Mouse (Mus musculus): Measurements from ENCODE around the gene Gm10842. TPM values are rescaled to one million over a fixed set of nuclear protein-coding genes. Genes with fewer than 3 reads are reported as not detected.
"Not testable (repeated sequence)": the region's sequence is repeated elsewhere in the genome, so short reads cannot be mapped to it uniquely, and the experiment has no call there.

Gene Gm10842
- not detected in 2 replicates for polyA plus RNA-seq (2014; fragmentation: Nextera tagmentation; extraction: Ambion mirVana)

DNA sequence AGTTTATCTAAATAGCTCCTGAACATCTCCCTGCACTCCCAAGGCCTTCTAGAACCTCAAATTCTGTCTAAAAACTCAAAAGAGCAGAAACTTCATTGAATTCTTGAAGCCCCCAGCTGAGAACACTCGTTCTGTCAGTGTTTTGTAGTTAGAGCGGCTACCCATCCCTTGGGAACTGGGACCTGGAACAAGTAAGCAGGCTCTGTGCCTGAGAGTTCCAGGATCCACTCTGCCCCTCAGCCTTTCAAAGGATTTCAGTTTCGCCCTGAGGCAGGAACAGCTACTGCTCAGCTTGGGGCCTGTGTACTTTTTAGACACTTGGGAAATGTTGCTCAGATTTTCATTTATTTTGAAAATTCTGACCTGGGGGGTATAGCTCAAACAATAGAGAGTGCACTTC, at the start of gene Gm10842:
TSS of gene Gm10842 (plus strand) at position 301 of the 400 bp plus-strand sequence.
- Histone ChIP-seq H3K9me3 (replicated peaks; ENCODE audit: control insufficient read depth, low read length) (no peaks in the 10 kb centered on the region), H3K4me1 (ENCODE audit: control insufficient read depth, insufficient read depth, low read length) (no peaks in the 10 kb centered on the region; the same call in 1 of the 2 replicates), H3K36me3 (ENCODE audit: control insufficient read depth, insufficient read depth, low read length) (no peaks in the 10 kb centered on the region), H3K9ac (ENCODE audit: low read depth, low read length) (no peak within 1 kb of the TSS), H3K4me3 (ENCODE audit: low read depth, low read length) (no peak within 1 kb of the TSS), H3K27ac (ENCODE audit: low read depth, low read length) (no peak within 1 kb of the TSS), H3K27me3 (ENCODE audit: control insufficient read depth, insufficient read depth, low read length) (no peaks in the 10 kb centered on the region), H3K4me2 (no peak within 1 kb of the TSS)
- no peak for ATAC-seq (replicated peaks; ENCODE audit: insufficient number of reproducible peaks, low FRiP score, low TSS enrichment)
- 75% methylated on average over 3 of the region's 3 CpGs for WGBS (ENCODE audit: insufficient replicate concordance)

DNA sequence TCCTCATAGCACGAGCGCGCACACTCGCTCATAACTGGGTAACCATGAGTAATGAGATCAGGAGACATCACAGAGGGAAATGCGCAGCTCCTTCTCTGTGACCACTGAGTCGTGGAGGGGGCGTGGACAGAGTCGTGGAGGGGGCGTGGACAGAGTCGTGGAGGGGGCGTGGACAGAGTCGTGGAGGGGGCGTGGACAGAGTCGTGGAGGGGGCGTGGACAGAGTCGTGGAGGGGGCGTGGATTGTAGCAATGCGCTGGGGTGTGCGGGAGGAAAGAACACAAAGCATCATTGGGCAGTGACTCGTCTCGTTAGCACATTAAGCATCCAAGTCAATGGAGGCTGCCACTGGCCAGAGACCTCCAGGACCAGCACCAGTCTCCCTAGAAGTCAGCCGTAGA, 34.2 kb upstream of the Gm10842 start:
- not testable (repeated sequence) for H3K27ac ChIP-seq (ENCODE audit: low read depth, low read length); H3K27me3 ChIP-seq (ENCODE audit: control insufficient read depth, insufficient read depth, low read length); H3K4me3 ChIP-seq (ENCODE audit: low read depth, low read length); ATAC-seq (replicated peaks; ENCODE audit: insufficient number of reproducible peaks, low FRiP score, low TSS enrichment); H3K9me3 ChIP-seq (replicated peaks; ENCODE audit: control insufficient read depth, low read length); H3K4me1 ChIP-seq (ENCODE audit: control insufficient read depth, insufficient read depth, low read length); H3K9ac ChIP-seq (ENCODE audit: low read depth, low read length); H3K4me2 ChIP-seq; H3K36me3 ChIP-seq (ENCODE audit: control insufficient read depth, insufficient read depth, low read length)
- WGBS (ENCODE audit: insufficient replicate concordance): 68% methylated on average over 22 of the region's 22 CpGs

DNA sequence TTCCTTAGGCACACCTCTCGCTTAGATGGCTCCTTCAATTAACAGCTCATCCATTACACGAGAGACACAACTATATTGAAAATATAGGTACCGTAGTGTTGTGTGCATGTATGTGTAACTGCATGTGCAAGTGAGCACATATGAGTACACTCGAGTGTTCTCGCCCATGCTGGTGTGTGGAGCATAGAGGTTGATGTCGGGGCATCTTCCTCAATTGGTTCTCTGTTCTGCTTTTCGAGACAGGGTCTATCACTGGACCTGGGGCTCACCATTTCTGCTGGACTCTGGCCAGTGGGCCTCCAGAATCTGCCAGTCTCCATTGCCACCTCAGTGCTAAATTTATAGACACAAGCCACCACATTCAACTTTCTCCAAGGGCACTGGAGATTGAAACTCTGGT, 28.9 kb upstream of the Gm10842 start:
- H3K4me1 ChIP-seq (ENCODE audit: control insufficient read depth, insufficient read depth, low read length): no peaks in the 10 kb centered on the region
- no peaks in the 10 kb centered on the region for H3K9me3 ChIP-seq (replicated peaks; ENCODE audit: control insufficient read depth, low read length)
- H3K36me3 ChIP-seq (ENCODE audit: control insufficient read depth, insufficient read depth, low read length): no peaks in the 10 kb centered on the region
- H3K4me2 ChIP-seq: no peak overlapping the region
- ATAC-seq (replicated peaks; ENCODE audit: insufficient number of reproducible peaks, low FRiP score, low TSS enrichment): no peak
- H3K27me3 ChIP-seq (ENCODE audit: control insufficient read depth, insufficient read depth, low read length): no peaks in the 10 kb centered on the region
- H3K27ac ChIP-seq (ENCODE audit: low read depth, low read length): no peak overlapping the region
- H3K9ac ChIP-seq (ENCODE audit: low read depth, low read length): no peak overlapping the region
- WGBS (ENCODE audit: insufficient replicate concordance): 81% methylated on average over 7 of the region's 7 CpGs
- no peak overlapping the region for H3K4me3 ChIP-seq (ENCODE audit: low read depth, low read length)

DNA sequence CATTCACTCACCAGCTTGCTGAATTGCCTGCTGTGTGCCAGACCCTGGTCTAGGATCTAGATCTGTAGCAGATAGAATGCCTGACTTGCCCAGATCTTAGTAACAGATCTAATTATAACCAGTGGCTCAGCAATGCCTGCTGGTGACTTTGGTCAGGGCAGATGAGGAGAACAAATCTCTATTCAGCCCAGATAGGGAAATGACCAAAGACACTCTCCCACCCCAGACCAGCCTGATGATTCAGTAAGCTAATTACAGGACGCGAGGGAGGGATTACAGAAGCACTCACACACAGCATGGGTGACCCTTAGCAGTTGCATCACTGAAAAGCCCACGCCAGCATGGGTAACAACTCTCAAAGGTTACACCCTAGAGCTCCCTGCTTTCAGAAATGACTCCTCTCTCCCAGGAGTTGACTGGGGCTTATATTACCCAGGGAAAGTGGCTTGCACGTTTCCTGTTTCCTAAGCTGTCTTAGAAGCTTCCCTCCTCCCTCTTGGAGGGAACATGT, 26.1 kb upstream of the Gm10842 start:
- H3K9ac ChIP-seq (ENCODE audit: low read depth, low read length): no peak overlapping the region
- no peak overlapping the region for H3K27ac ChIP-seq (ENCODE audit: low read depth, low read length)
- no peak overlapping the region for H3K4me2 ChIP-seq
- H3K4me1 ChIP-seq (ENCODE audit: control insufficient read depth, insufficient read depth, low read length): no peaks in the 10 kb centered on the region
- no peak overlapping the region for H3K4me3 ChIP-seq (ENCODE audit: low read depth, low read length)
- WGBS (ENCODE audit: insufficient replicate concordance): 23% methylated on average over 4 of the region's 4 CpGs
- H3K27me3 ChIP-seq (ENCODE audit: control insufficient read depth, insufficient read depth, low read length): no peaks in the 10 kb centered on the region
- ATAC-seq (replicated peaks; ENCODE audit: insufficient number of reproducible peaks, low FRiP score, low TSS enrichment): no peak
- no peaks in the 10 kb centered on the region for H3K9me3 ChIP-seq (replicated peaks; ENCODE audit: control insufficient read depth, low read length)
- H3K36me3 ChIP-seq (ENCODE audit: control insufficient read depth, insufficient read depth, low read length): no peaks in the 10 kb centered on the region

DNA sequence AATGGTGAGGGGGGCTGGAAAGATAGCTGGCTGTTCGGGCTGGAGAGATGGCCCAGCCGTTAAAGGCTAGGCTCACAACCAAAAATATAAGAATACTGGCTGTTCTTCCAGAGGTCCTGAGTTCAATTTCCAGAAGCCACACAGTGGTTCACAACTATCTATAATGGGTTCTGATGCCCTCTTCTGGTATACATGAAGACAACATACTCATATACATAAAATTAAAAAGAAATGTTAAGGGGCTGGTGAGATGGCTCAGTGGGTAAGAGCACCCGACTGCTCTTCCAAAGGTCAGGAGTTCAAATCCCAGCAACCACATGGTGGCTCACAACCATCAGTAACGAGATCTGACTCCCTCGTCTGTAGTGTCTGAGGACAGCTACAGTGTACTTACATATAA, 24.9 kb upstream of the Gm10842 start:
- not testable (repeated sequence) for H3K36me3 ChIP-seq (ENCODE audit: control insufficient read depth, insufficient read depth, low read length); H3K9ac ChIP-seq (ENCODE audit: low read depth, low read length); H3K4me3 ChIP-seq (ENCODE audit: low read depth, low read length); H3K9me3 ChIP-seq (replicated peaks; ENCODE audit: control insufficient read depth, low read length); H3K4me1 ChIP-seq (ENCODE audit: control insufficient read depth, insufficient read depth, low read length); H3K4me2 ChIP-seq; H3K27ac ChIP-seq (ENCODE audit: low read depth, low read length); ATAC-seq (replicated peaks; ENCODE audit: insufficient number of reproducible peaks, low FRiP score, low TSS enrichment); H3K27me3 ChIP-seq (ENCODE audit: control insufficient read depth, insufficient read depth, low read length)
- WGBS (ENCODE audit: insufficient replicate concordance): 76% methylated on average over 5 of the region's 5 CpGs

DNA sequence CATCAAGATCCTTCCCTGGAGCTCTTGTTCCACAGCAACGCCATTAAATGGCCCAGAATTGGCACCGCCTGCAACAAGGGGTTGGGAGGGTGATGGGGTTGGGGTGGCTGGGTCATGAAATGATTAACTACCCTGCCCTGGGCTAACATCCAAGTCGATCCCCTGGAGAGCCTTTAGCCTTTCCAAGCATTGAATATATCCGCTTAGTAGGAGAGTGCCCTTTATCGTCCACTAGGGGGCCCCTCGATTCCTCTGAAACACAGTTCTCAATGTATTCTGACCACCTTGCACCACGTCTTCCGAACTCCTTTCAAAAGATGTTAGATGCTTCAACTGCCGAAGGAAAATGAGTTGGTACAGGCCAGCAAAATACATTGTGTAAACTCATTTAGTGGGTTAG, 22.7 kb upstream of the Gm10842 start:
- no peaks in the 10 kb centered on the region for H3K27me3 ChIP-seq (ENCODE audit: control insufficient read depth, insufficient read depth, low read length)
- H3K9ac ChIP-seq (ENCODE audit: low read depth, low read length): no peak overlapping the region
- no peak overlapping the region for H3K4me3 ChIP-seq (ENCODE audit: low read depth, low read length)
- ATAC-seq (replicated peaks; ENCODE audit: insufficient number of reproducible peaks, low FRiP score, low TSS enrichment): no peak
- no peak overlapping the region for H3K27ac ChIP-seq (ENCODE audit: low read depth, low read length)
- H3K36me3 ChIP-seq (ENCODE audit: control insufficient read depth, insufficient read depth, low read length): no peaks in the 10 kb centered on the region
- H3K4me2 ChIP-seq: no peak overlapping the region
- peaks cover 8% of the 10 kb centered on the region for H3K4me1 ChIP-seq (ENCODE audit: control insufficient read depth, insufficient read depth, low read length)
- H3K9me3 ChIP-seq (replicated peaks; ENCODE audit: control insufficient read depth, low read length): no peaks in the 10 kb centered on the region
- 9% methylated on average over 9 of the region's 9 CpGs for WGBS (ENCODE audit: insufficient replicate concordance)

DNA sequence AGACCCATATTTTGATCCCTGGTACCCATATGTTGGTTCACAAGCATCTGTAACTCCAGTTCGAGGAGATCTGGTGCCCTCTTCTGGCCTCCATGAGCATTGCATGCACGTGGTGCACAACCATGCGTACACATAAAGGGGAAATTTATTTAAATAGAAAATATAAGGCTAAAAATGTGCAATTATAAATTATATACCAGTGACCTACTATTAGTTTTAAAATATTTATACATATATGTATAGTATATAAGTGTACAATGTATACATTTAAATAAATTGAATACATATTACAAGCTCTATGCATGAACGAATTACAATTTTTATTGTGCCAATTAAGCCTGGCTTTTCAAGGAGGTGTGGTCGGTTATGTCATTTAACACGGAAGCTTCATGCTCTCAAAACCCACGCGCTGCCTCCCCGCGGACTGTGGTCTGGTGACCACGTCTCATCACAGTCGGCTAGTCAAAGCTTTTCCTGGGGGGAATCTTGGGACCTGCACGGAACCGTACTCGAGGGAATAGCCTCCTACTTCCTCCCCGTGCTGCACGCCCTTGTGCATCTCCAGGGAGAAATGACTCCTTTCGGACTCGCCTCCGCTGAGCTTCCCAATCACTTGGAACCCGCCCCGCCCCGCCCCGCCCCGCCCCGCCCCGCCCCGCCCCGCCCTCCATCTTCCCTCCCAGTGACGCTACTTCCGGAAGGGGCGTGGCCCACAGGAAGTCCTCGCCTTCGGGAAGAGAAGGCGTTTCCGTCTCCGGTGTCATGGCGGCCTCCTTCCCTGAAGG, 20.8 kb upstream of the Gm10842 start, which contains the start of gene Mettl2:
TSS of gene Mettl2 (plus strand) at position 691 of the 785 bp plus-strand sequence.
- Histone ChIP-seq H3K9ac (ENCODE audit: low read depth, low read length) (peak within 1 kb of the TSS; percentile 82), H3K27ac (ENCODE audit: low read depth, low read length) (peak within 1 kb of the TSS; percentile 35; the same call in 1 of the 2 replicates), H3K27me3 (ENCODE audit: control insufficient read depth, insufficient read depth, low read length) (no peaks in the 10 kb centered on the region), H3K4me2 (peak within 1 kb of the TSS; percentile 97), H3K4me3 (ENCODE audit: low read depth, low read length) (peak within 1 kb of the TSS; percentile 98), H3K9me3 (replicated peaks; ENCODE audit: control insufficient read depth, low read length) (no peaks in the 10 kb centered on the region), H3K36me3 (ENCODE audit: control insufficient read depth, insufficient read depth, low read length) (no peaks in the 10 kb centered on the region; the same call in 1 of the 2 replicates), H3K4me1 (ENCODE audit: control insufficient read depth, insufficient read depth, low read length) (peaks cover 8% of the 10 kb centered on the region)
- under 1% methylated on average over 31 of the region's 38 CpGs for WGBS (ENCODE audit: insufficient replicate concordance)
- peak; percentile 85 for ATAC-seq (replicated peaks; ENCODE audit: insufficient number of reproducible peaks, low FRiP score, low TSS enrichment)

DNA sequence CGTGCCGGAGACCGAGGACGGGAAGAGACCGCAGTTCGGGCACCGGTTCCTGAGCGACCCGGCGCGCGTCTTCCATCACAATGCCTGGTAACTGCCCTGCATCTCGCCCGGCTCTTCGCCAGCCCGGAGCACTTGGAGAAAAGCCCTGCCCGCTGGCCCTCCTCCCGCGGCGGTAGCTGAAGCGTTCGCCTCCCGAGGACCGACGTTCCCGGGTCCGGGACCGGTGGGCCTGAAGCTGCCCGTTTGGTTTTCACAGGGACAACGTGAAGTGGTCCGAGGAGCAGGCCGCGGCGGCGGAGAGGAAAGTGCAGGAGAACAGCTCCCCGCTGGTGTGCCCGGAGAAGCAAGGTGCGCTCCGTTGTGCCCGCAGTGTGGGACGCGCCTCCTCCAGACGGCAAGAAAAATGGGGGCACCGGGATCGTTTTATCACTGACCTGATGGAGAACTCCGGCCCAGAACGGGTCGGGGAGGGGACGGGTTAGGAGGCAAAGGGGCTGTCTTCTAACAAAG, 20.1 kb upstream of the Gm10842 start:
- peaks cover 8% of the 10 kb centered on the region for H3K4me1 ChIP-seq (ENCODE audit: control insufficient read depth, insufficient read depth, low read length)
- no peak for ATAC-seq (replicated peaks; ENCODE audit: insufficient number of reproducible peaks, low FRiP score, low TSS enrichment)
- H3K9me3 ChIP-seq (replicated peaks; ENCODE audit: control insufficient read depth, low read length): no peaks in the 10 kb centered on the region
- H3K36me3 ChIP-seq (ENCODE audit: control insufficient read depth, insufficient read depth, low read length): peaks cover 3% of the 10 kb centered on the region; the same call in 1 of the 2 replicates
- H3K27ac ChIP-seq (ENCODE audit: low read depth, low read length): peak overlapping the region; percentile 35; the same call in 1 of the 2 replicates
- H3K27me3 ChIP-seq (ENCODE audit: control insufficient read depth, insufficient read depth, low read length): no peaks in the 10 kb centered on the region
- peak overlapping the region; percentile 82 for H3K9ac ChIP-seq (ENCODE audit: low read depth, low read length)
- WGBS (ENCODE audit: insufficient replicate concordance): 1% methylated on average over 49 of the region's 49 CpGs
- peak overlapping the region; percentile 97 for H3K4me2 ChIP-seq
- peak overlapping the region; percentile 98 for H3K4me3 ChIP-seq (ENCODE audit: low read depth, low read length)

All from heart, embryonic 11.5 days (tissue).